Mouse (Mus musculus) CH12.LX (cell line): ENCODE data around the gene Armh1. TPM values are rescaled to one million over a fixed set of nuclear protein-coding genes. Genes with fewer than 3 reads are reported as not detected.
"Not testable (repeated sequence)": the region's sequence is repeated elsewhere in the genome, so short reads cannot be mapped to it uniquely, and the experiment has no call there.

Experiments used
- DNase-seq: peaks from one replicate; pipeline ENCODE4 v3.0.0-alpha.2; 2013; ENCODE audit errors: extremely low read depth
- H3K27ac ChIP-seq: 2 replicates; pipeline ENCODE4 v1.5.1; 2012; ENCODE audit warnings: low read depth, mild to moderate bottlenecking, control low read depth, moderate library complexity; ENCODE audit not compliant: insufficient read depth
- H3K27me3 ChIP-seq: replicated peaks from 2 replicates; pipeline ENCODE3; 2012; ENCODE audit warnings: inconsistent platforms
- H3K36me3 ChIP-seq, 2 experiments: replicated peaks in 1 of 2; 2 replicates each; pipeline versions ENCODE3 to v1.6.1; 2012; ENCODE audit warnings: inconsistent platforms in 1 of 2, low read length in 1 of 2, mild to moderate bottlenecking in 1 of 2, mixed read lengths in 1 of 2, moderate library complexity in 1 of 2; ENCODE audit not compliant: control insufficient read depth in 1 of 2, insufficient read depth in 1 of 2
- H3K4me1 ChIP-seq, 2 experiments: 2 replicates each; pipeline ENCODE4 v1.6.1; 2012; ENCODE audit warnings: inconsistent platforms in 1 of 2, moderate library complexity in 1 of 2; ENCODE audit not compliant: insufficient read depth in 2 of 2, control insufficient read depth in 1 of 2
- H3K4me2 ChIP-seq: 2 replicates; pipeline ENCODE4 v1.6.1; 2012; ENCODE audit warnings: low read depth, mild to moderate bottlenecking, control low read depth; ENCODE audit not compliant: poor library complexity, insufficient read depth, severe bottlenecking
- H3K4me3 ChIP-seq, 3 experiments: fragments of 150-350 bp in 1 of 3; sonication (generic) in 1 of 3; replicated peaks in 1 of 3; 2 replicates each; pipeline versions ENCODE3 to v1.5.1; 2011 to 2012; ENCODE audit warnings: low read depth in 2 of 3, low read length in 2 of 3, mild to moderate bottlenecking in 2 of 3, moderate library complexity in 2 of 3, control low read depth in 1 of 3, improper control_type of control experiment in 1 of 3, inconsistent platforms in 1 of 3, mixed read lengths in 1 of 3; ENCODE audit not compliant: poor library complexity in 1 of 3
- H3K79me2 ChIP-seq: replicated peaks from 2 replicates; pipeline ENCODE4 v1.6.1; 2012; ENCODE audit warnings: mild to moderate bottlenecking, moderate library complexity; ENCODE audit not compliant: control insufficient read depth, poor library complexity, insufficient read depth, severe bottlenecking; ENCODE audit errors: extremely low read depth
- H3K9ac ChIP-seq: 2 replicates; pipeline ENCODE4 v1.6.1; 2012; ENCODE audit warnings: low read depth, mild to moderate bottlenecking, control low read depth, moderate library complexity; ENCODE audit not compliant: insufficient read depth
- H3K9me3 ChIP-seq: replicated peaks from 2 replicates; pipeline ENCODE3; 2012; ENCODE audit warnings: low read length, inconsistent platforms, mixed read lengths
- BHLHE40 ChIP-seq: IDR thresholded peaks from 2 replicates; pipeline ENCODE4 v1.6.1; 2011; ENCODE audit warnings: mild to moderate bottlenecking, low read depth, low read length, improper control_type of control experiment
- CHD1 ChIP-seq: IDR thresholded peaks from 2 replicates; pipeline ENCODE4 v1.6.1; 2012; ENCODE audit warnings: low read depth, low read length, improper control_type of control experiment, inconsistent platforms
- CHD2 ChIP-seq: IDR thresholded peaks from 2 replicates; pipeline ENCODE4 v1.6.1; 2011; ENCODE audit warnings: low read length, improper control_type of control experiment
- E2F4 ChIP-seq: IDR thresholded peaks from 2 replicates; pipeline ENCODE4 v1.6.1; 2011; ENCODE audit warnings: low read depth, low read length, improper control_type of control experiment; ENCODE audit not compliant: insufficient replicate concordance
- ELF1 ChIP-seq: IDR thresholded peaks from 2 replicates; pipeline ENCODE4 v1.6.1; 2014; ENCODE audit warnings: low read depth, mild to moderate bottlenecking, inconsistent platforms, low read length, improper control_type of control experiment
- EP300 ChIP-seq: IDR thresholded peaks from 2 replicates; pipeline ENCODE4 v1.6.1; 2011; ENCODE audit warnings: low read length, improper control_type of control experiment
- ETS1 ChIP-seq: conservative IDR thresholded peaks from 2 replicates; pipeline ENCODE4 v1.6.1; 2012; ENCODE audit warnings: low read depth, mild to moderate bottlenecking, inconsistent platforms, low read length, improper control_type of control experiment, moderate library complexity
- GABPA ChIP-seq: IDR thresholded peaks from 2 replicates; pipeline ENCODE4 v1.6.1; 2012; ENCODE audit warnings: low read depth, low read length, improper control_type of control experiment, inconsistent platforms; ENCODE audit not compliant: insufficient replicate concordance
- HCFC1 ChIP-seq: IDR thresholded peaks from 2 replicates; pipeline ENCODE4 v1.6.1; 2012; ENCODE audit warnings: low read depth, mild to moderate bottlenecking, inconsistent platforms, low read length, improper control_type of control experiment
- IRF4 ChIP-seq: IDR thresholded peaks from 2 replicates; pipeline ENCODE4 v1.6.1; 2014; ENCODE audit warnings: low read depth, mild to moderate bottlenecking, inconsistent platforms, low read length, improper control_type of control experiment
- JUN ChIP-seq: IDR thresholded peaks from 2 replicates; pipeline ENCODE4 v1.6.1; 2011; ENCODE audit warnings: low read depth, mild to moderate bottlenecking, low read length, improper control_type of control experiment, moderate library complexity; ENCODE audit not compliant: insufficient read depth
- JUND ChIP-seq: conservative IDR thresholded peaks from 2 replicates; pipeline ENCODE4 v1.6.1; 2011; ENCODE audit warnings: low read depth, low read length, improper control_type of control experiment
- KAT2A ChIP-seq: IDR thresholded peaks from 2 replicates; pipeline ENCODE4 v1.6.1; 2012; ENCODE audit warnings: low read length, improper control_type of control experiment, inconsistent platforms; ENCODE audit not compliant: insufficient replicate concordance
- MAFK ChIP-seq: IDR thresholded peaks from 2 replicates; pipeline ENCODE4 v1.6.1; 2011; ENCODE audit warnings: low read length, improper control_type of control experiment; ENCODE audit not compliant: insufficient replicate concordance
- MAX ChIP-seq: IDR thresholded peaks from 2 replicates; pipeline ENCODE4 v1.6.1; 2011; ENCODE audit warnings: low read length, improper control_type of control experiment
- MEF2A ChIP-seq: IDR thresholded peaks from 2 replicates; pipeline ENCODE4 v1.6.1; 2014; ENCODE audit warnings: low read depth, mild to moderate bottlenecking, inconsistent platforms, low read length, improper control_type of control experiment, borderline replicate concordance
- MXI1 ChIP-seq: IDR thresholded peaks from 2 replicates; pipeline ENCODE4 v1.6.1; 2011; ENCODE audit warnings: mild to moderate bottlenecking, low read depth, low read length, improper control_type of control experiment
- MYC ChIP-seq: IDR thresholded peaks from 2 replicates; pipeline ENCODE4 v1.6.1; 2011; ENCODE audit warnings: low read depth, mild to moderate bottlenecking, improper control_type of control experiment, low read length
- NELFE ChIP-seq: IDR thresholded peaks from 2 replicates; pipeline ENCODE4 v1.6.1; 2011; ENCODE audit warnings: low read depth, low read length, improper control_type of control experiment
- NRF1 ChIP-seq: IDR thresholded peaks from 2 replicates; pipeline ENCODE4 v1.6.1; 2014; ENCODE audit warnings: low read depth, mild to moderate bottlenecking, inconsistent platforms, low read length, improper control_type of control experiment, moderate library complexity
- PAX5 ChIP-seq: IDR thresholded peaks from 2 replicates; pipeline ENCODE4 v1.6.1; 2012; ENCODE audit warnings: low read length, inconsistent platforms, mixed read lengths
- POLR2A ChIP-seq: IDR thresholded peaks from 2 replicates; pipeline ENCODE4 v1.6.1; 2011; ENCODE audit warnings: low read depth, mild to moderate bottlenecking, improper control_type of control experiment, low read length
- POLR2AphosphoS2 ChIP-seq: IDR thresholded peaks from 2 replicates; pipeline ENCODE4 v1.6.1; 2011; ENCODE audit warnings: low read depth, low read length, improper control_type of control experiment
- SIN3A ChIP-seq: IDR thresholded peaks from 2 replicates; pipeline ENCODE4 v1.6.1; 2012; ENCODE audit warnings: low read length, improper control_type of control experiment, inconsistent platforms
- TBP ChIP-seq: conservative IDR thresholded peaks from 2 replicates; pipeline ENCODE4 v1.6.1; 2011; ENCODE audit warnings: low read depth, low read length, improper control_type of control experiment
- TCF12 ChIP-seq: IDR thresholded peaks from 2 replicates; pipeline ENCODE4 v1.6.1; 2014; ENCODE audit warnings: low read depth, mild to moderate bottlenecking, inconsistent platforms, low read length, improper control_type of control experiment
- UBTF ChIP-seq: IDR thresholded peaks from 2 replicates; pipeline ENCODE4 v1.6.1; 2012; ENCODE audit warnings: low read depth, mild to moderate bottlenecking, inconsistent platforms, low read length, improper control_type of control experiment, moderate library complexity
- USF1 ChIP-seq: IDR thresholded peaks from 2 replicates; pipeline ENCODE4 v1.6.1; 2014; ENCODE audit warnings: low read depth, mild to moderate bottlenecking, inconsistent platforms, low read length, improper control_type of control experiment
- ZMIZ1 ChIP-seq: IDR thresholded peaks from 2 replicates; pipeline ENCODE4 v1.6.1; 2012; ENCODE audit warnings: low read depth, mild to moderate bottlenecking, inconsistent platforms, low read length, improper control_type of control experiment
- ZNF384 ChIP-seq: IDR thresholded peaks from 2 replicates; pipeline ENCODE4 v1.6.1; 2012; ENCODE audit warnings: low read depth, low read length, improper control_type of control experiment, inconsistent platforms
- dilution Hi-C: fragments of 300-500 bp; cut with MboI; formaldehyde crosslinking; loops from 2 replicates; pipeline ENCODE4 v1.14.3; 2020; ENCODE audit warnings: low sequenced_read_pairs; ENCODE audit not compliant: extremely low pct_unique_long_range_greater_than_20kb, extremely low pct_ligation_motif_present
- in situ Hi-C: fragments of 300-500 bp; cut with MboI; formaldehyde crosslinking; loops from 3 replicates; pipeline ENCODE4 v1.14.3; 2019; ENCODE audit warnings: low sequenced_read_pairs, low pct_ligation_motif_present, low pct_unique_long_range_greater_than_20kb, mixed read lengths
- polyA plus RNA-seq: library from polyadenylated mRNA; unstranded; fragments of >175 nt; gene quantifications from 2 replicates; pipeline ENCODE4 v1.2.1, GENCODE M21; 2012; ENCODE audit warnings: low read depth; ENCODE audit not compliant: insufficient read length
- total RNA-seq, 2 experiments: library from RNA; depleted of rRNA; stranded (reverse); fragments of 300-350 nt in 1 of 2; fragments of >200 nt in 1 of 2; gene quantifications; 2 replicates each; pipeline ENCODE4 v1.2.3; 2012 to 2014

Gene Armh1
- total and polyA plus RNA-seq, 3 experiments, result not detected

DNA sequence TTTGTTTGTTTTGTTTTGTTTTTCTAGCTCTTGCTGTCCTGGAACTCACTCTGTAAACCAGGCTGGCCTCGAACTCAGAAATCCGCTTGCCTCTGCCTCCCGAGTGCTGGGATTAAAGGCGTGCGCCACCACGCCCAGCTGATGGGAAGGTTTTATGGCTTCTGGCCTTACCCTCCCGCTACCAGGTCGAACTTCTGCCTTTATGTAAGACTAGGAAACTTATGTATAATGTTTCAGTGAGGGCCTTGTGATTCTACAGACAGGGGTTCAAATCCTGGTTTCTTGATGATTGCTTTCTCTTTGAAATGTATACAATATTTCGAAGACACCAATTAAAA lies 69.2 kb downstream of the Armh1 start:
- H3K36me3 ChIP-seq, result peaks cover 23% of the 10 kb centered on the region in 2 experiments
- H3K27me3 ChIP-seq, H3K27ac ChIP-seq, dilution Hi-C loops, H3K9me3 ChIP-seq, in situ Hi-C loops: not testable (repeated sequence)
- H3K4me3 ChIP-seq, result peak overlapping the region; percentile 64 to 100 (median 67)
- peak overlapping the region; percentile 80 for H3K9ac ChIP-seq
- peaks cover 0 to 23% of the 10 kb centered on the region in 2 experiments; a peak in 2 of 4 replicates for H3K4me1 ChIP-seq
- H3K4me2 ChIP-seq, result peak overlapping the region; percentile 55; the same call in 1 of the 2 replicates
- 0 out of 2 replicates have a peak, but pooled peaks have one; percentile 4 for TF ChIP-seq ZNF384
- peaks cover 21% of the 10 kb centered on the region for H3K79me2 ChIP-seq
- DNase-seq, result peak; percentile 27

- DNase-seq, result peak; percentile 92
- Histone ChIP-seq H3K9me3 (no peaks in the 10 kb centered on the region), H3K4me3 (peak within 1 kb of the TSS; percentile 67 to 100 (median 82)), H3K27ac (no peak within 1 kb of the TSS), H3K27me3 (no peaks in the 10 kb centered on the region), H3K4me2 (peak within 1 kb of the TSS; percentile 85), H3K9ac (peak within 1 kb of the TSS; percentile 80), H3K4me1 (peaks cover 0 to 23% of the 10 kb centered on the region in 2 experiments; a peak in 2 of 4 replicates), H3K36me3 (peaks cover 27 to 29% of the 10 kb centered on the region in 2 experiments), H3K79me2 (peaks cover 21% of the 10 kb centered on the region)
- dilution Hi-C loops (no loop called here), in situ Hi-C loops (no loop called here)
- no peak for TF ChIP-seq JUN
- TF ChIP-seq ELF1, result peak; percentile 96
- peak; percentile 87 for TF ChIP-seq MAX
- 0 out of 2 replicates have a peak, but pooled peaks have one; percentile 12 for TF ChIP-seq USF1
- peak; percentile 99 for TF ChIP-seq E2F4
- no peak for TF ChIP-seq CHD1
- peak; percentile 100 for TF ChIP-seq SIN3A
- peak; percentile 84 for TF ChIP-seq POLR2A
- no peak for TF ChIP-seq ETS1
- peak; percentile 94 for TF ChIP-seq CHD2
- peak; percentile 72 for TF ChIP-seq IRF4
- TF ChIP-seq MAFK, result no peak
- peak; percentile 100 for TF ChIP-seq KAT2A
- no peak for TF ChIP-seq UBTF
- peak; percentile 41 for TF ChIP-seq NRF1
- TF ChIP-seq GABPA, result peak; percentile 92; the same call in 1 of the 2 replicates
- peak; percentile 97 for TF ChIP-seq HCFC1
- 0 out of 2 replicates have a peak, but pooled peaks have one; percentile 19 for TF ChIP-seq BHLHE40
- peak; percentile 72 for TF ChIP-seq TBP
- peak; percentile 81 for TF ChIP-seq MEF2A
- peak; percentile 75 for TF ChIP-seq MYC
- peak; percentile 69; the same call in 1 of the 2 replicates for TF ChIP-seq POLR2AphosphoS2
- TF ChIP-seq PAX5, result no peak
- no peak for TF ChIP-seq JUND
- no peak for TF ChIP-seq EP300
- 0 out of 2 replicates have a peak, but pooled peaks have one; percentile 13 for TF ChIP-seq ZNF384
- TF ChIP-seq MXI1, result peak; percentile 99
- TF ChIP-seq NELFE, result peak; percentile 64
- peak; percentile 57; the same call in 1 of the 2 replicates for TF ChIP-seq ZMIZ1
- TF ChIP-seq TCF12, result peak; percentile 77
These were observed 69.8 kb downstream of the Armh1 start, which contains the start of gene Kif2c for GRCm38 (mm10) chr4:117181863-117182758. TSS of gene Kif2c (minus strand) at chr4:117182639.
